Mouse (Mus musculus) spleen, adult 2 months (tissue): Measurements from ENCODE around the gene Sord.

ENCODE experiments used
- CTCF ChIP-seq: fragments of 200-500 bp; IDR thresholded peaks from 2 replicates; pipeline ENCODE4 v1.5.1; 2011; ENCODE audit warnings: mild to moderate bottlenecking, inconsistent platforms; ENCODE audit not compliant: insufficient read depth, insufficient read length, insufficient replicate concordance; ENCODE audit errors: extremely low read depth
- POLR2A ChIP-seq: fragments of 200-500 bp; IDR thresholded peaks from 2 replicates; pipeline ENCODE4 v1.6.1; 2011; ENCODE audit warnings: low read depth, low read length, inconsistent platforms

GRCm38 (mm10) chr2:122306184-122306583 lies 71.6 kb downstream of the Sord start:
- TF ChIP-seq CTCF (no peak), POLR2A (no peak)
